Mouse (Mus musculus) neural tube, embryonic 12.5 days (tissue): ENCODE results near the gene Otud3. TPM values are rescaled to one million over a fixed set of nuclear protein-coding genes. Genes with fewer than 3 reads are reported as not detected.
"Not testable (repeated sequence)": the region's sequence is repeated elsewhere in the genome, so short reads cannot be mapped to it uniquely, and the experiment has no call there.

Experiments
- ATAC-seq: fragments of 200-750 bp; cut with Nextera tagmentation; 2 replicates; pipeline ENCODE4 v1.8.0; 2017; ENCODE audit warnings: low read depth, mild to moderate bottlenecking, moderate TSS enrichment, moderate library complexity; ENCODE audit not compliant: low FRiP score
- H3K27ac ChIP-seq: fragments of 300-500 bp; sonication (generic); 2 replicates; pipeline ENCODE4 v1.5.1; 2016
- H3K27me3 ChIP-seq: fragments of 300-500 bp; sonication (generic); replicated peaks from 2 replicates; pipeline ENCODE4 v1.6.1; 2016; ENCODE audit warnings: mild to moderate bottlenecking
- H3K36me3 ChIP-seq: fragments of 300-500 bp; sonication (generic); 2 replicates; pipeline ENCODE4 v1.6.1; 2016; ENCODE audit warnings: mild to moderate bottlenecking
- H3K4me1 ChIP-seq: fragments of 300-500 bp; sonication (generic); 2 replicates; pipeline ENCODE4 v1.6.1; 2016
- H3K4me2 ChIP-seq: fragments of 300-500 bp; sonication (generic); replicated peaks from 2 replicates; pipeline ENCODE4 v1.6.1; 2016; ENCODE audit warnings: mild to moderate bottlenecking
- H3K4me3 ChIP-seq: fragments of 300-500 bp; sonication (generic); 2 replicates; pipeline ENCODE4 v1.5.1; 2016
- H3K9ac ChIP-seq: fragments of 300-500 bp; sonication (generic); 2 replicates; pipeline ENCODE4 v1.6.1; 2016; ENCODE audit warnings: mild to moderate bottlenecking
- H3K9me3 ChIP-seq: fragments of 300-500 bp; sonication (generic); 2 replicates; pipeline ENCODE4 v1.6.1; 2016; ENCODE audit warnings: mild to moderate bottlenecking
- WGBS: fragments of 180-500 bp; shearing (Covaris S2); methylation state at CpG from one replicate; pipeline ENCODE4 v1.1.7; 2016; 5-methylcytosine and 5-hydroxymethylcytosine counted together
- polyA plus RNA-seq: library from polyadenylated mRNA; unstranded; fragments of >200 nt; fragmentation: Nextera tagmentation; extraction: Ambion mirVana; gene quantifications from 2 replicates; pipeline ENCODE4 v1.2.1, GENCODE M21; 2016

The Otud3 gene
- polyA plus RNA-seq, 1 experiment from 2014 or later: 4.2 TPM

DNA sequence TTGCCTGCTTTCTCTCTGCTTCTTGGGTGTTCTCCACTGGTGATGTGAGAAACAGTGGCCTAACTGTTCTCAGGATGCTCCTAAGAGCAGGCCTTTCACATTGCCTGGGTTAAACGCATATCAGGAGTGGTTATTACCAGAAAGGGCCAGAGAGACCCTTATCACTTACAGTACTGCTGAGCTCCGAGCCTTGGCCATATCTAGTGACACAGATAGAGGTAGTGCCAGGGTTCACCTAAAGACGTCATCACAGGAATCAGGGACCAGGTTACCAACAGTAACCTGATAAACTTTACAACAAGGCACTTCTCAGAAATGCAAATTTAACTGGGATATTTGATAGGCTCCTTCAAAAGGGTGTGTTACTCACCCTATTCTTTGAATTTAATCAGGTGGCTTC, 20.1 kb upstream of the Otud3 start:
- no peak for ATAC-seq

DNA sequence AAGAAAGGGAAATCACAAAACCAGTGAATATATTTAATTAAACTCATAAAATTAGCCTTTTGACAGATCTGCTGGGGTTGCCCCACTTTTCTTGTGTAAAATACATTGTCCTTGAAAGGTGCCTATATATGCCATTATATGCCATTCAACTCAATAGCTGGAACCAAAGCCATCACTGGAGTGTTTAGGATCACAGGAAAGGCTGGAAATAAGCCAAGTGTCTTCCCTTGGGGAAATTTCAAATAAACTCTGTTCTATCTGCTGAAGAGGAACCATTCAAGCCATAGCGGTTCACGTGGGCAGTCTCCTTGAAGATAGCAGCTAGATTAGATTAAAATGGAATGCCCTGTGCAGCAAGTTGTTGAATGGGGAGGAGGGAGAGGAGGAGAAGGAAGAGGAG, 11.8 kb upstream of the Otud3 start:
- WGBS: 68% methylated on average over 2 of the region's 2 CpGs

More for the DNA sequence above, 20.1 kb upstream of the Otud3 start:
- Histone ChIP-seq H3K4me3 (no peak overlapping the region), H3K4me1 (no peaks in the 10 kb centered on the region), H3K4me2 (no peak overlapping the region), H3K9ac (no peak overlapping the region), H3K27ac (no peak overlapping the region), H3K36me3 (no peaks in the 10 kb centered on the region), H3K27me3 (no peaks in the 10 kb centered on the region), H3K9me3 (no peaks in the 10 kb centered on the region)
- WGBS: 69% methylated on average over 3 of the region's 3 CpGs

DNA sequence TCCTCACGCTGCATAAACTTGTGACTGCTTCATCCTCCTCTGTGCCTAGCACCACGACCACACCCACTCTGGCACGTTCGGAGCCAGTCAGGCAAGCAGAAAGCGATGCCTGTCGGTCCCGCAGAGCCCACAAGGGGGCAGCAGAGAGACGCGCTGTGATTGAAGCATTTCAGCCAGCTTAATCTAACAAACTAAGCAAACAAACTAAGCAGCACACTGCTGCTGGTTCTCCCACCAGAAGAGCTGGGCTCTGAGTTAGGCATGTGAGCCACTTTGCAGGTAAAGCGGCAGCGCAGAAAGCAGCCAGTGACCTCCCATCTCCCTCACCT, 8.3 kb upstream of the Otud3 start:
- Histone ChIP-seq H3K9ac (no peak overlapping the region), H3K9me3 (no peaks in the 10 kb centered on the region), H3K4me3 (0 out of 2 replicates have a peak overlapping the region, but pooled peaks have one; percentile 11), H3K36me3 (no peaks in the 10 kb centered on the region), H3K27me3 (no peaks in the 10 kb centered on the region), H3K27ac (no peak overlapping the region), H3K4me2 (peak overlapping the region; percentile 50), H3K4me1 (0 out of 2 replicates have a peak, but pooled peaks cover 6% of the 10 kb centered on the region)
- 2% methylated on average over 11 of the region's 11 CpGs for WGBS
- ATAC-seq: peak; percentile 77; the same call in 1 of the 2 replicates

More for the DNA sequence above, 11.8 kb upstream of the Otud3 start:
- no peak overlapping the region for H3K4me2 ChIP-seq
- no peak for ATAC-seq
- 0 out of 2 replicates have a peak, but pooled peaks cover 6% of the 10 kb centered on the region for H3K4me1 ChIP-seq
- no peaks in the 10 kb centered on the region for H3K9me3 ChIP-seq
- no peaks in the 10 kb centered on the region for H3K27me3 ChIP-seq
- H3K4me3 ChIP-seq: no peak overlapping the region
- H3K9ac ChIP-seq: no peak overlapping the region
- H3K27ac ChIP-seq: no peak overlapping the region
- no peaks in the 10 kb centered on the region for H3K36me3 ChIP-seq

DNA sequence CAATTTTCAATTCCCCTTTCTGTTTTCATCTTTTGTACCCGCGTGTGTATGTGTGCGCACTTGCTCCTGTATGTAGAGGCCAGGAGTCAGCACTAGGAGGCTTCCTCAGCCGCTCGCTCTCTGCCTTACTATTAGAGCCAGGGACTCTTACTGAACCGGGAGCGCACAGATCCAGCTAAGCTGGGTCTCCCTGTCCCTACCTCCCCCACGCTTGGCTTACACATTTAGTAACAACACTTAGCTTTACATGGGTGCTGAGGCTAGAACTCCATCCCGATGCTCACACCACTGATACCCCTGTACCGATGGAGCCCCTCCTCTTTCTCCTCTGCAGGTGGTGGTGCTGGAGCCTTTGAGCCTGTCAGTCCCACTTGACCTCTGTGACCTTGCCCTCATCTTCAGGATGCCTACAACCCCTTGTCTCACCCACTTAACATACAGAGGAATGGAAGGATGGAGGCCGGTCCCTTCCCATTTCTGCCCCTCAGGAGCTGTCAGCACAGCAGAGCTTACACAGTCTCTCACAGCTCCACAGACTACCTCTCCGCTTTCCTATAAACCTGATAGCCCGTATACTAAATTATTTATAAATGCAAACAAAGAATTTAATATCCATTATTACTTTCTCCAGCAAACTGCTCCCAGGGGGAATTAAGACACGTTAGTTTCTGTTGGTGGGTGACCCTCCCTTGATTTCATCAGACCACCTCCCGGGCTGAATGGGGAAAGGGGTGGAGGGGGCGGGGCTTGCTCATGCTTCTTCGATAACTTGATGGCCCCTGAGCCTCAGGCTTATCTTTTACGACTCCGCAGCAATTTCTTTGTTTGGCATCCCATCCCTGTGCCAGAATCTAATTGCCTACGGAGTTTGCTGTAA, 7.7 kb upstream of the Otud3 start:
- H3K4me1 ChIP-seq: 0 out of 2 replicates have a peak, but pooled peaks cover 6% of the 10 kb centered on the region
- H3K4me3 ChIP-seq: 0 out of 2 replicates have a peak overlapping the region, but pooled peaks have one; percentile 11
- H3K27ac ChIP-seq: no peak overlapping the region
- peak overlapping the region; percentile 50 for H3K4me2 ChIP-seq
- no peak overlapping the region for H3K9ac ChIP-seq
- no peaks in the 10 kb centered on the region for H3K36me3 ChIP-seq
- 40% methylated on average over 20 of the region's 20 CpGs for WGBS
- ATAC-seq: peak; percentile 71
- no peaks in the 10 kb centered on the region for H3K27me3 ChIP-seq
- no peaks in the 10 kb centered on the region for H3K9me3 ChIP-seq

DNA sequence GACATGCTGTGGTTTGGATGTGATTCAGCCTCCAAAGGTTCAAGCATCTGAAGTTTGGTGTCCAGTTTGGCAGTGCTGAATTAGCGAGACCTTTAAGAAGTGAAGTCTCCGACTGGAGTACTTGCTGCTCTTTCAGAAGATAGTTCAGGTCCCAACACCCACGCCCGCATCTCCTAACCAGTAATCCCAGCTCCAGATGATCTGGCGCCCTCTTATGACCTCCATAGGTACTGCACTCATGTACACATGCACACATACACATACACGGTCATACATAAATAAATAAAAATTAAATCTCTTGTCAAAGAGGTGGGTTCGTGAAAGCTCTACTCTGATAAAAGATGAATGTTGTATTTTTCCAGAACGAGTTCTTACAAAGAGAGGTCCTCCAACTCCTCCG, 3.5 kb upstream of the Otud3 start:
- WGBS: 85% methylated on average over 9 of the region's 9 CpGs

DNA sequence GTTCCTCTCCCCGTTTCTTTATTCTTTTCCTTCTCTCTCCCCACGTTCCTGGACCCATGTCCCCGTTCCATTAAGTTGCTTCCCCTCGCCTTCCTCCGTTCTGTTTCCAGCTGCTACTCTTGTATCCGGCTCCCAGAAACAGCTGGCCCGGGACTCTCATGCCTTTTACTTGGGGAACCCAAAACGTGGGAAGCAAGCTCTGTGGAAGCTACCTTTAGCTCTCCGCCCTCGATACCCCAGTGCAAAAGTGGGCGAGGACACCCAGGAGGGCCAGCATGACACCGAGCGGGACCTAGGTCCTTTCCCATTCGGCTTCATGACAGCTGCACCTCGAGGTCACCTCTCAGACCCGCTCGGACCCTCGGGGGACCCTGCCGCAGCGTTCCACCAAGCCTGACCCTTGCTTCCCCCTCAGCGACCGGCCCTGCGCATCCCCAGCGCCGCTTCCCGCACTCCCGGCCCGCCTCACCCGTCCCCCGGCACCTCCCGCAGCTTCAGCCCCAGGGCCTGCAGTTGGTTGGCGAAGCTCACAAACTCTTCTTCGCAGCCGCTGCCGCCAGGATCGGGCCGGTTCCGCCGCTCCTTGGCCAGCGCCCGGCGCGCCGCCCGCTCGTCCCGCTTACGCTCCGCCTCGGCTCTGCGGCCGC, 481 bp downstream of the Otud3 start:
- Histone ChIP-seq H3K9me3 (no peaks in the 10 kb centered on the region), H3K36me3 (peaks cover 7% of the 10 kb centered on the region; the same call in 1 of the 2 replicates), H3K9ac (peak overlapping the region; percentile 95), H3K4me1 (peaks cover 12% of the 10 kb centered on the region), H3K4me2 (peak overlapping the region; percentile 97), H3K27me3 (no peaks in the 10 kb centered on the region), H3K27ac (peak overlapping the region; percentile 51; the same call in 1 of the 2 replicates), H3K4me3 (peak overlapping the region; percentile 93)
- ATAC-seq: peak; percentile 52
- 2% methylated on average over 51 of the region's 52 CpGs for WGBS

More for the DNA sequence above, 3.5 kb upstream of the Otud3 start:
- Histone ChIP-seq H3K4me1 (peaks cover 16% of the 10 kb centered on the region), H3K27ac (no peak overlapping the region), H3K9ac (no peak overlapping the region), H3K9me3 (no peaks in the 10 kb centered on the region), H3K36me3 (no peaks in the 10 kb centered on the region), H3K27me3 (no peaks in the 10 kb centered on the region), H3K4me3 (no peak overlapping the region), H3K4me2 (no peak overlapping the region)
- no peak for ATAC-seq

DNA sequence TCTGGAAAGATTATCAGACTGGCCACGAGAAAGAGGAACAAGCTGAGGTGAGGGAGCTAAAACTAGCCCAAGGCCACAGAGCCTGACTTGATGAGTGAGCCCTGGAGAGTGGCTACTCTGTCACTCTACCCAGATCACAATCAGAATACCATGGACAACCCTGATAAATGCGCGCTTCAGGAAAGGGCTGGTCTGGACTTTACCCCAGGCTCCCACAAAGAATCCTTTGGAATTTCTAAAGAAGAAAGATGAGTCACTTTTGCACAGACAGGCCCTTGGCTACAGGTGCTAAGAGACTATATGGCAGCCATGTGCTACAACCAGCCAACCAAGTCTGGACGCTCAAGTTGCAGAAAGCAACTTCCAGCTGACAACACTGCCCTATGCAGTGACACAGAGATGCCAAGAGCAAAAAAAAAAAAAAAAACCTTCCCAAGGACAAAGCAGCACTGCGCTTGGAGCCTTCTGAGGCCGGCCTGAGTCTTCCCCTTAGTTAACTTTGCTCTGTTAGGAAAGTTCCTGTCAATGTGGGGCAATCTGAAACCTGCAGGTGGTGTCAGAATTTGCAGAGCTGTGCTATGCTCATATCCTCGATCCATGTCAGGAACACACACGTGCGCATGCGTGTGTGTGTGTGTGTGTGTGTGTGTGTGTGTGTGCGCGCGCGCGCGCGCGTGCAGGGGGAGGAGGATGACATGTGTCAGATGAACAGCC, 8.0 kb downstream of the Otud3 start:
- 94% methylated on average over 18 of the region's 18 CpGs for WGBS
- Histone ChIP-seq H3K4me3 (no peak overlapping the region), H3K4me1 (no peaks in the 10 kb centered on the region), H3K9ac (no peak overlapping the region), H3K27ac (no peak overlapping the region), H3K27me3 (no peaks in the 10 kb centered on the region), H3K36me3 (peaks cover 74% of the 10 kb centered on the region), H3K4me2 (no peak overlapping the region), H3K9me3 (no peaks in the 10 kb centered on the region)
- ATAC-seq: no peak

DNA sequence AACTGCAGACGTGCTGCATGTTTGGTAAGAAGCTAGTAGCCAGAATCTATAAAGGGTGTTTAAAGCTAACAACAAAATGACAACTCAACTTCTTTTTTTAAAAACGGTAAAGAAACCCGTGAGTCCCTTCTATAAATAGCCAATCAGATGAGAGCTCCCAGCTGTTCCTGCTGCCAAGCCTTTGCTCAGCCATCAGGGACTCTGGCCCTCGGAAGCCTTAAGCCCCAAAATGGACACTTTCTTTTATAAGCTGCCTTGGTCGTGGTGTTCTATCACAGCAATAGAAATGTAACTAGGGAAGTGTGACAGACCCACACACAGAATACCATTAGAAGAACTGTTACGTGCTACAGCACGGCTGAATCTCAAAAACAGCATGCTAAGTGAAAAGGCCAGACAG, 14.4 kb downstream of the Otud3 start:
- Histone ChIP-seq H3K27me3 (no peaks in the 10 kb centered on the region), H3K4me1 (no peaks in the 10 kb centered on the region), H3K4me2 (no peak overlapping the region), H3K27ac (no peak overlapping the region), H3K9me3 (no peaks in the 10 kb centered on the region), H3K36me3 (peaks cover 83% of the 10 kb centered on the region), H3K4me3 (no peak overlapping the region), H3K9ac (no peak overlapping the region)
- no peak for ATAC-seq
- WGBS: 88% methylated on average over 7 of the region's 7 CpGs

DNA sequence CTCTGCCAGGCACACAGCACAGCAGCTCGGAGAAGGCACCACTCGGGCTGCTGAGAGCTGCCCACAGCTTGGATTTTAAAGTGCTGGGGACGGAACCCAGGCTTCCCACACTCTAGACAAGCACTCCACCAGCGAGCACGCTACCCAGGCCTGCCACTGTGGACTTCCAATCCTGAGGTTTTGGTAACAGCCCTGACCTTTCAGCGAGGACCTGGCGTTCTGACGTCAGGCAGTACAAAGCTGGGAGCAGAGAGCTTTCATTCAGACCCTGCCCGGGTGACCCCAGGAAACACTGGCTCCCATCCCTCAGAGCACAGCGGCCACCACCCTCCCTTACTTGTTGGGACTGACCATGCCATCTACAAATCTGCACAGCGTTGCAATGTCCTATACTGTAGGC, 20.0 kb downstream of the Otud3 start:
- ATAC-seq: not testable (repeated sequence)

DNA sequence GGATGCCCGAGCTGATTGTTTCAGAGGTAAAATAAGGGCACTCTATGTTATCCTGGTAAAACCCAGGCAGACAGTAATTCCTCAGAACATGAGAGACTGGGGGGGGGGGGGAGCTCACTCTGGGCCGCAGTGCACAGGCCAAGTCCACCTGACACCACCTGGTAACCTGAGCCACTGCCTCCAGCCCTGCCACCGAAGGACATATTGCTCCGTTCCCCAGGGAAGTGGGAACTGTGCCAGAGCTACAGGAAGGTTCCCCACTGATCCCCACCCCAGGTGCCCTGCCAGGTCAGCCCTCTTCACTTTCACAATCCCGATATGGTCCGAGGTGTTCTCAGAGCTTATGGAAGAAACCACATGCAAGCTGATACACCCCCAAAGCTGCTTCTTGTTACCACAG, 21.1 kb downstream of the Otud3 start:
- H3K27me3 ChIP-seq: no peaks in the 10 kb centered on the region
- no peak overlapping the region for H3K4me3 ChIP-seq
- H3K9ac ChIP-seq: no peak overlapping the region
- H3K4me1 ChIP-seq: no peaks in the 10 kb centered on the region
- no peak overlapping the region for H3K4me2 ChIP-seq
- H3K27ac ChIP-seq: no peak overlapping the region
- H3K36me3 ChIP-seq: peaks cover 64% of the 10 kb centered on the region
- H3K9me3 ChIP-seq: no peaks in the 10 kb centered on the region
- ATAC-seq: no peak
- 89% methylated on average over 6 of the region's 6 CpGs for WGBS

More for the DNA sequence above, 20.0 kb downstream of the Otud3 start:
- peaks cover 74% of the 10 kb centered on the region for H3K36me3 ChIP-seq
- H3K9ac ChIP-seq, H3K4me3 ChIP-seq, H3K4me2 ChIP-seq, H3K27ac ChIP-seq, H3K4me1 ChIP-seq, H3K27me3 ChIP-seq, H3K9me3 ChIP-seq: not testable (repeated sequence)
- 88% methylated on average over 11 of the region's 11 CpGs for WGBS

DNA sequence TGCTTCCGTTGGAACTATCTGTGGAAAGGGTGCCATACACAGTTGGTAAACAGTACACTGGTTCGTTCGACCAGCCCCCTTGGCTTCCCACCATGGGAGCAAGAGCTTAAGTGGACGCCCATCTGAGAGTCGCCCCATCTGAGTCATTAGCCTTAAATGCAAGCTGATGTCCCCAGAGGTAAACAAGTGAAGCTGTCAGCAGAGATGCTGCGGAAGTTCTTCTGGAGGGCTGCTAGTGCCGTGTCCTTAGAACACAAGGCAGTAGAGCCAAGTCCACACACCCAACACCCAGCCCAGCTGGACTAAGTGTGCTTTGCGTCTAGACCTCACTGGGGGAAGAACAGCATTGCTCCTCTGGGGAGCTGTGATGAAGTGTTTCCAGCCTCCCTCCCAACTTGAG, 24.1 kb downstream of the Otud3 start:
- Histone ChIP-seq H3K4me2 (no peak overlapping the region), H3K27ac (no peak overlapping the region)
- 79% methylated on average over 8 of the region's 8 CpGs for WGBS

DNA sequence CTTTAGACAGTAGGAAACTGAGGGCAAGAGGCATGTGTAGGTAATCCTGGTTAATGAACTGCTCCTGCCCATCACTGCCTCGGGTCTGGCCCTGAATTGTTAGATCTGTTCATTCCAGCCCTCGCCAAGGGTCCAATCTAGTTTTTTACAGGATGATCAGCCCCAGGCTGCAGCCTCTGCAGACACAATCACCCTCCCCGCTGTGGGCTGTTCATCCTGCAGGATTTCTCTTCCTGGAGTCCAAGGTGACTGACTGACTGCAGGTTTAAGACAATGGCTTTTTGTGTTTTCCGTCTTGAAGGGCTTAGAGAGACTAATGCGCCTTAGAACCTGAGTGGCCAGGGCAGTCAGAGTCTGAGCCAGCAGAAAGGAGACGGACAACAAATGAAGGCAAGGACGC, 24.6 kb downstream of the Otud3 start:
- Histone ChIP-seq H3K36me3 (peaks cover 31% of the 10 kb centered on the region), H3K9ac (no peak overlapping the region), H3K4me2 (no peak overlapping the region), H3K4me1 (no peaks in the 10 kb centered on the region), H3K27ac (no peak overlapping the region), H3K4me3 (no peak overlapping the region), H3K27me3 (no peaks in the 10 kb centered on the region), H3K9me3 (no peaks in the 10 kb centered on the region)
- 55% methylated on average over 7 of the region's 7 CpGs for WGBS
- ATAC-seq: no peak

More for the DNA sequence above, 24.1 kb downstream of the Otud3 start:
- H3K4me3 ChIP-seq: no peak overlapping the region
- H3K27me3 ChIP-seq: no peaks in the 10 kb centered on the region
- H3K9ac ChIP-seq: no peak overlapping the region
- H3K9me3 ChIP-seq: no peaks in the 10 kb centered on the region
- peaks cover 36% of the 10 kb centered on the region for H3K36me3 ChIP-seq
- ATAC-seq: no peak
- H3K4me1 ChIP-seq: no peaks in the 10 kb centered on the region
